Mouse (Mus musculus) stomach, postnatal 0 days (tissue): ENCODE results near the gene Rnh1.

Experiments used
- CTCF ChIP-seq: IDR thresholded peaks from 2 replicates; pipeline ENCODE4 v1.5.1; 2016; ENCODE audit warnings: antibody characterized with exemption, low read depth, mild to moderate bottlenecking, moderate library complexity
- EP300 ChIP-seq: optimal IDR thresholded peaks from 2 replicates; pipeline ENCODE3; 2016; ENCODE audit warnings: antibody characterized with exemption

DNA sequence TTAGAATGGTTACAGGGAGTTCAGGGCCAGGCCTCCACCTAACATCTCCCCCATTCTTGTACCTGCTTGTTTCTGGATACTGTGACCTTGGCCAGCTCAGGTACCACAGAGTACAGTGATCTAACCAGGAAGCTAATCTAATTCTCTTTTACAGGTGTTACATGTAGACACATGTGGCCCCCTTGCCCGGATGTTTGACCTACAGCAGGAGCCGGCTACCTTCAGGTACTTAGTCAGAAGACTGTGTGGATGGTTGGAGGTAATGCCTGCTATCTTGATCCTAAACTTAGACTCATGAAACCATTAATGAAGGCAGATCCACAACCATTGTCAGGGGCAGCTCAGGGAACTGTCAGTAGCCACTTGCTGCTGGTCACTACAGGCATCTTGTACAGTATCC, 23.1 kb upstream of the Rnh1 start:
- TF ChIP-seq EP300 (no peak), CTCF (no peak)
